Mouse (Mus musculus) cerebellum, adult 18-20 months (tissue): ENCODE data around the gene Birc2.

Experiments
- DNase-seq, 2 experiments: peaks; one replicate each; pipeline ENCODE4 v3.0.0; 2021

Birc2 gene

GRCm38 (mm10) chr9:7783823-7784614 lies 52.8 kb downstream of the Birc2 start:
- DNase-seq = no peak

GRCm38 (mm10) chr9:7780250-7781150 lies 56.4 kb downstream of the Birc2 start:
- DNase-seq = no peak

GRCm38 (mm10) chr9:7779786-7780185 lies 57.1 kb downstream of the Birc2 start:
- no peak for DNase-seq

- DNase-seq = peak in 1 of 2 experiments; percentile 10
These were observed 58.1 kb downstream of the Birc2 start for GRCm38 (mm10) chr9:7778771-7779170.

- DNase-seq = no peak
These were observed 59.2 kb downstream of the Birc2 start for GRCm38 (mm10) chr9:7777652-7778051.

GRCm38 (mm10) chr9:7776940-7777339 lies 59.9 kb downstream of the Birc2 start:
- DNase-seq = no peak

- DNase-seq = no peak
These were observed 60.9 kb downstream of the Birc2 start for GRCm38 (mm10) chr9:7775986-7776385.

- no peak for DNase-seq
These were observed 61.9 kb downstream of the Birc2 start for GRCm38 (mm10) chr9:7775011-7775410.

- DNase-seq = no peak
These were observed 62.3 kb downstream of the Birc2 start for GRCm38 (mm10) chr9:7774538-7774937.

GRCm38 (mm10) chr9:7773686-7774085 lies 63.2 kb downstream of the Birc2 start:
- no peak for DNase-seq

GRCm38 (mm10) chr9:7772773-7773454 lies 64.0 kb downstream of the Birc2 start:
- DNase-seq = no peak

- DNase-seq = no peak
These were observed 64.5 kb downstream of the Birc2 start for GRCm38 (mm10) chr9:7772361-7772760.

- no peak for DNase-seq
These were observed 67.4 kb downstream of the Birc2 start for GRCm38 (mm10) chr9:7769491-7769890.

- no peak for DNase-seq
These were observed 67.8 kb downstream of the Birc2 start for GRCm38 (mm10) chr9:7769081-7769480.
